In genomic region chr16:46009717-46010116, GRCm38 (mm10) we compare ENCODE assay signal across 8 mouse cellular contexts. TPM values are rescaled to one million over a fixed set of nuclear protein-coding genes. Genes with fewer than 3 reads are reported as not detected.
DNase-seq lines count a peak whose midpoint lies in the region; ATAC-seq and TF ChIP-seq lines count a peak whose summit lies in the region.

No protein-coding gene starts in this region.

- 0 out of 2 replicates have a peak overlapping the region, but pooled peaks have one; percentile 69 for H3K27ac ChIP-seq in embryonic facial prominence, embryonic 15.5 days (replicated peaks)
- no peak overlapping the region for H3K27ac ChIP-seq in limb, embryonic 15.5 days
- H3K27ac ChIP-seq in stomach, postnatal 0 days (replicated peaks): no peak overlapping the region; the same call in 1 of the 2 replicates

- peak; percentile 10 for DNase-seq in kidney, postnatal 10 days
- no peak for DNase-seq in kidney, adult 18-20 months
- DNase-seq in brain, embryonic 14.5 days (ENCODE audit: low read depth): peak; percentile 53
- no peak for DNase-seq in stomach, postnatal 0 days (ENCODE audit: low spot score)
- DNase-seq in adipocyte (ENCODE audit: low spot score): no peak
- DNase-seq in frontal cortex, adult 2 months (ENCODE audit: extremely low spot score in 1 of 2, low spot score in 1 of 2): no peak

- H3K36me3 ChIP-seq in embryonic facial prominence, embryonic 15.5 days: no peaks in the 10 kb centered on the region
- H3K36me3 ChIP-seq in limb, embryonic 15.5 days: no peaks in the 10 kb centered on the region
- H3K36me3 ChIP-seq in stomach, postnatal 0 days (ENCODE audit: control insufficient read depth, insufficient read depth, low read length): no peaks in the 10 kb centered on the region

- no peak for TF ChIP-seq CTCF in brain, embryonic 14.5 days (IDR thresholded peaks at IDR 0.05; ENCODE audit: borderline replicate concordance, extremely low read depth, insufficient read depth, insufficient read length)
- no peak for TF ChIP-seq CTCF in stomach, postnatal 0 days (IDR thresholded peaks at IDR 0.05; ENCODE audit: low read depth)

- no peak for TF ChIP-seq POLR2A in brain, embryonic 14.5 days (IDR thresholded peaks at IDR 0.05; ENCODE audit: borderline replicate concordance, extremely low read depth, insufficient read depth, insufficient read length, poor library complexity, severe bottlenecking)

- peaks cover 5% of the 10 kb centered on the region; the same call in 1 of the 2 replicates for H3K4me1 ChIP-seq in embryonic facial prominence, embryonic 15.5 days
- H3K4me1 ChIP-seq in limb, embryonic 15.5 days: peaks cover 18% of the 10 kb centered on the region
- H3K4me1 ChIP-seq in stomach, postnatal 0 days (replicated peaks; ENCODE audit: control insufficient read depth, insufficient read depth): no peaks in the 10 kb centered on the region

- under 1% methylated on average over 13 of the region's 13 CpGs for WGBS in embryonic facial prominence, embryonic 15.5 days
- WGBS in limb, embryonic 15.5 days: under 1% methylated on average over 13 of the region's 13 CpGs
- WGBS in stomach, postnatal 0 days: 1% methylated on average over 13 of the region's 13 CpGs

- peak overlapping the region; percentile 55 for H3K4me3 ChIP-seq in embryonic facial prominence, embryonic 15.5 days (replicated peaks)
- peak overlapping the region; percentile 70 for H3K4me3 ChIP-seq in limb, embryonic 15.5 days
- peak overlapping the region; percentile 54 for H3K4me3 ChIP-seq in stomach, postnatal 0 days (ENCODE audit: low read depth, low read length)

- H3K9ac ChIP-seq in embryonic facial prominence, embryonic 15.5 days: peak overlapping the region; percentile 29; the same call in 1 of the 2 replicates
- H3K9ac ChIP-seq in limb, embryonic 15.5 days: peak overlapping the region; percentile 48
- peak overlapping the region; percentile 69 for H3K9ac ChIP-seq in stomach, postnatal 0 days (ENCODE audit: low read length)

- no peaks in the 10 kb centered on the region for H3K9me3 ChIP-seq in embryonic facial prominence, embryonic 15.5 days (replicated peaks)
- H3K9me3 ChIP-seq in limb, embryonic 15.5 days: no peaks in the 10 kb centered on the region
- no peaks in the 10 kb centered on the region for H3K9me3 ChIP-seq in stomach, postnatal 0 days (ENCODE audit: control insufficient read depth, low read length)

- no peak for ATAC-seq in embryonic facial prominence, embryonic 15.5 days (ENCODE audit: insufficient number of reproducible peaks, low FRiP score, low TSS enrichment, low read depth)
- ATAC-seq in limb, embryonic 15.5 days (ENCODE audit: insufficient number of reproducible peaks, low FRiP score, low TSS enrichment, low read depth): no peak
- ATAC-seq in stomach, postnatal 0 days (ENCODE audit: low FRiP score, low TSS enrichment): no peak

- H3K4me2 ChIP-seq in embryonic facial prominence, embryonic 15.5 days (replicated peaks): peak overlapping the region; percentile 90
- peak overlapping the region; percentile 93 for H3K4me2 ChIP-seq in limb, embryonic 15.5 days
- H3K4me2 ChIP-seq in stomach, postnatal 0 days (replicated peaks; ENCODE audit: low read depth): peak overlapping the region; percentile 91

- TF ChIP-seq EP300 in stomach, postnatal 0 days (optimal IDR thresholded peaks at IDR 0.05): no peak

- H3K27me3 ChIP-seq in embryonic facial prominence, embryonic 15.5 days: no peaks in the 10 kb centered on the region
- H3K27me3 ChIP-seq in limb, embryonic 15.5 days: no peaks in the 10 kb centered on the region
- no peaks in the 10 kb centered on the region for H3K27me3 ChIP-seq in stomach, postnatal 0 days (ENCODE audit: control insufficient read depth, insufficient read depth, low read length)

RNA-seq across cellular contexts. Expression of gene Plcxd2, which starts 0.3 kb away (rescaled TPM):
- 11.1 and 11.4 TPM in 2 replicates for polyA plus RNA-seq in brain, embryonic 14.5 days (2012; rRNA removed)
- polyA plus RNA-seq in embryonic facial prominence, embryonic 15.5 days (2015; fragmentation: Nextera tagmentation; extraction: Ambion mirVana): 1.4 TPM in 2 replicates
- 2.2 and 2.8 TPM in 2 replicates for polyA plus RNA-seq in limb, embryonic 15.5 days (2015; fragmentation: Nextera tagmentation; extraction: Ambion mirVana)
- 2.2 and 2.4 TPM in 2 replicates for polyA plus RNA-seq in stomach, postnatal 0 days (2015; fragmentation: Nextera tagmentation; extraction: Ambion mirVana)
- polyA plus RNA-seq in frontal cortex, adult 2 months (2012; rRNA removed): 28.2 and 33.5 TPM in 2 replicates

RNA-seq across cellular contexts. Expression of gene Phldb2, which starts 56.3 kb away (rescaled TPM):
- polyA plus RNA-seq in brain, embryonic 14.5 days (2012; rRNA removed): 7.4 and 10.6 TPM in 2 replicates
- polyA plus RNA-seq in embryonic facial prominence, embryonic 15.5 days (2015; fragmentation: Nextera tagmentation; extraction: Ambion mirVana): 42.1 and 46.2 TPM in 2 replicates
- 57.3 and 62.6 TPM in 2 replicates for polyA plus RNA-seq in limb, embryonic 15.5 days (2015; fragmentation: Nextera tagmentation; extraction: Ambion mirVana)
- 9.7 and 13.2 TPM in 2 replicates for polyA plus RNA-seq in stomach, postnatal 0 days (2015; fragmentation: Nextera tagmentation; extraction: Ambion mirVana)
- polyA plus RNA-seq in frontal cortex, adult 2 months (2012; rRNA removed): 6.2 and 7.0 TPM in 2 replicates

Comparison
In these comparisons a context has a peak if more than half of its experiments do, and no peak if none do; other contexts are left out.
1. DNase-seq: peak in kidney, postnatal 10 days (single experiment) and brain, embryonic 14.5 days (single experiment); none in kidney, adult 18-20 months (single experiment), stomach, postnatal 0 days (single experiment), adipocyte (single experiment) and frontal cortex, adult 2 months (0 of 2).
2. Peak in every context shown above with its lines, with median percentiles within 50 percentile points of each other: H3K4me2 ChIP-seq, H3K4me3 ChIP-seq and H3K9ac ChIP-seq.